Mouse (Mus musculus): ENCODE measurements around the gene 1700074P13Rik. TPM values are rescaled to one million over a fixed set of nuclear protein-coding genes. Genes with fewer than 3 reads are reported as not detected.

The 1700074P13Rik gene
- polyA plus RNA-seq, 1 experiment = not detected

GRCm38 (mm10) chr6:40887394-40887793 is 53.0 kb downstream of the 1700074P13Rik start, which contains the start of gene Moxd2:
TSS of gene Moxd2 (minus strand) at chr6:40887494.
- TF ChIP-seq GATA1 (IDR thresholded peaks at IDR 0.05; ENCODE audit: low read length) (no peak), TAL1 (IDR thresholded peaks at IDR 0.05; ENCODE audit: low read length) (no peak)

More at GRCm38 (mm10) chr6:40887394-40887793, 53.0 kb downstream of the 1700074P13Rik start, which contains the start of gene Moxd2:
- Histone ChIP-seq H3K27me3 (ENCODE audit: control insufficient read depth) (no peaks in the 10 kb centered on the region), H3K9me3 (ENCODE audit: control insufficient read depth, low read length) (no peaks in the 10 kb centered on the region), H3K36me3 (ENCODE audit: control insufficient read depth) (no peaks in the 10 kb centered on the region), H3K4me3 (replicated peaks) (no peak within 1 kb of the TSS), H3K4me1 (ENCODE audit: control insufficient read depth) (no peaks in the 10 kb centered on the region)

Other genes starting within 250 kb of the 1700074P13Rik start
- gene Moxd2, start 53.1 kb downstream of the 1700074P13Rik start, polyA plus RNA-seq (2012) = not detected in 2 replicates
- not detected in 2 replicates for gene Prss58, start 40.2 kb downstream of the 1700074P13Rik start, polyA plus RNA-seq (2012)
- not detected in 2 replicates for gene Gm4744, start 11.3 kb upstream of the 1700074P13Rik start, polyA plus RNA-seq (2012)
- not detected in 2 replicates for gene 1810009J06Rik, start 24.2 kb upstream of the 1700074P13Rik start, polyA plus RNA-seq (2012)
- gene Gm2663, start 58.9 kb upstream of the 1700074P13Rik start, polyA plus RNA-seq (2012) = not detected in 2 replicates
- 0.02 TPM in 1 of 2 replicates, not detected in the other for gene 2210010C04Rik, start 95.0 kb upstream of the 1700074P13Rik start, polyA plus RNA-seq (2012)